Mouse (Mus musculus): ENCODE data around the gene Fgf15.
A peak's percentile ranks its signal among the peaks of the same experiment; 100 is the strongest.
"Not testable (repeated sequence)": the region's sequence is repeated elsewhere in the genome, so short reads cannot be mapped to it uniquely, and the experiment has no call there.

Fgf15 gene

DNA sequence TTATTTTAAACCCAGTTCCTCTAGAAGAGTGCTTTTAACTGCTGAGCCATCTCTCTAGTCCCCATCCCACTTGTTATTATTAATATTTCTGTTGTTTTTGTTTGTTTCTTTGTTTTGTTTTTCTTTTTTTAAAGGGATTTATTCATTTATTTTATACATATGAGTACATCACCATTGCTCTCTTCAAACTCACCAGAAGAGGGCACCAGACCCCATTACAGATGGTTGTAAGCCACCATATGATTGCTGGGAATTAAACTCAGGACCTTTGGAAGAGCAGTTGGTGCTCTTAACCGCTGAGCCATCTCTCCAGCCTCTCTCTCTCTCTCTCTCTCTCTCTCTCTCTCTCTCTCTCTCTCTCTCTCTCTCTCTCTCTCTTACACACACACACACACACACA, 5.7 kb upstream of the Fgf15 start:
- not testable (repeated sequence) for ATAC-seq (ENCODE audit: low TSS enrichment)

DNA sequence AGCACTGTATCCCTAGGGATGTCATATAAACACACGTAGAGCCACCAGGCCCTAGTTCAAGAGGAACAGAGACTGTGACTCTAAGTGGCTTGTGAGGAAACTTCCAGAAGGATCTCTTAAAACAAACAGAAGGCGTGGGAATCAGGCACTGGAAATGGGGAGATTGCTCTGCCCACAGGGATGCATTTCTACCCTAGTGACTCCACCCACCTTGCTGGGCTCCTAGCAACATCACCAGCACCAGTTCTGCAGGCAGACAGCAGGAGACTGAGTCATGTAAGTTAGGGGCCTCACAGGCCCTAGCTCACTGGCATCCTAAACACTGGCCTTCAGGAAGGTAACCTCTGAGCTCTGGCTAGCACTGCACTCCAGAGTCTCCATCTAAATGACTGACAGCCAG, 4.5 kb upstream of the Fgf15 start:
- no peak for ATAC-seq (ENCODE audit: low TSS enrichment)

- ATAC-seq (ENCODE audit: low TSS enrichment) = no peak
These were observed 4.0 kb upstream of the Fgf15 start for GRCm38 (mm10) chr7:144892322-144892721.

DNA sequence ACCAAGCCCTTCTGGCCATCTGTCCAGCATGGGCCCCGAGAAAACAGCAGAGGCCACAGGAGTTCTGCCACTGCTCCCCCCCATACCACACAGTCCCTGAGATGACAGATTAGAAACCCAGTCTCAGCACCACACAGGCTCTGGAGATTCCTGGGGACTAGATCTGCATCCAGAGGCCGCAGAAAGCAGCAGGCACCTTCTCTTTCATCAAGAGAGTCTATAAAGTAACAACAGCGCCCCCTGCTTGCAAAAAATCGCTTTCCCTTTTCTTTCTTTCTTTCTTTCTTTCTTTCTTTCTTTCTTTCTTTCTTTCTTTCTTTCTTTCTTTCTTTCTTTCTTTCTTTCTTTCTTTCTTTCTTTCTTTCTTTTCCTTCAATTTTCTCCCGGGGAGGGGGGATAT, 2.1 kb upstream of the Fgf15 start:
- no peak for ATAC-seq (ENCODE audit: low TSS enrichment)

- no peak for ATAC-seq (ENCODE audit: low TSS enrichment)
These were observed 1.6 kb upstream of the Fgf15 start for GRCm38 (mm10) chr7:144894706-144895105.

DNA sequence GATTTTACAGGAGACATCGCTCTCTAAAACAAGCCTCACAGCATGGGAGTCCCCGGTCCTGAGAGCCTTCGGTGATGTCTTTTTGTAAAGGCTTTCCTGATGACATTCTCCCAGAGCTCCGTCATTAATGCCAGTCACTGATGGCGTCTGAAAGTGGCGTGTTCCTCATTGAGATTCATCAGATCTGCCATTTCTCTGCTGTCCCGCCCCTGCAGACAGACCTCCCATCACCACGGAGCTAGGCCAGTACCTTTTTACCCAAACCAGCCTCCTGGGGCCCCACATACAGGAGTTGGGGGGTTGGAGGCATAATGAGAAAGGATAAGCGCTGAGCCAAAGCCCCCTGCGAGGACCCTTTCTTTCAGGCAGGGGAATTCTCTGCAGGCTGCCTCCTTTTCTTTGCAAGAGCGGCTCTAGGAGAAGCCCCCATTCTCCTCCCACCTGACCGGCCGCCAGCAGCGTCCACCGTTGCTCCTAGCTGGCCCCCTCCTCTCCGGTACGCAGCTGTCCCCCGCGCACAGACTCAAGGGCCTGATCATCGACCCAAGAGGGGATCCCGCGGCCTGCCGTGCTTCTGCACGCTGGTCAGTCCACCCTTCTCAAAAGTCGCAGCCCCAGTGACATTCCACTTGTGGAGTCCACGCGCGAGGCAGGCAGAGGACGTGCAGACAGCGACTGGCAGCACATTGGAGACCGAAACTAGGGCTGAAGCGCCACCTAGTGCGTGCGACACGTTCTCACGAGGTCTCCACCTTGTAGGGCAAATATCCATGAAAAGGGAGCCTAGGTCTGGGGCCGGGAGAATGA, 823 bp upstream of the Fgf15 start:
- peak; percentile 83 for ATAC-seq (ENCODE audit: low TSS enrichment)

- ATAC-seq (ENCODE audit: low TSS enrichment) = no peak
These were observed 2.2 kb downstream of the Fgf15 start for GRCm38 (mm10) chr7:144898506-144898905.

DNA sequence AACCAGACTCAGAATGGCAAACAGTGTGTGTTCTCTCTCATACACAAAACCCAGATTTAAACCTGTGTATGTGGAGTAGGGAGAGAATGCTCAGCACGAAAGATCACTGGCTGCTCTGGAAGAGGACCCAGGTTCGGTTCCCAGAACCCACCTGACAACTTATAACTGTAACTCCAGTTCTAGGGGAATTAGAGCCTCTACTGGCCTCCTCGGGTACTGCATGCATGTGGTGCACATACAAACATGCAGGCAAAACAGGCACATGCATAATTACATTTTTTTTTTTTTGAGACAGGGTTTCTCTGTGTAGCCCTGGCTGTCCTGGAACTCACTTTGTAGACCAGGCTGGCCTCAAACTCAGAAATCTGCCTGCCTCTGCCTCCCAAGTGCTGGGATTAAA, 9.2 kb downstream of the Fgf15 start:
- ATAC-seq (ENCODE audit: low TSS enrichment) = not testable (repeated sequence)

DNA sequence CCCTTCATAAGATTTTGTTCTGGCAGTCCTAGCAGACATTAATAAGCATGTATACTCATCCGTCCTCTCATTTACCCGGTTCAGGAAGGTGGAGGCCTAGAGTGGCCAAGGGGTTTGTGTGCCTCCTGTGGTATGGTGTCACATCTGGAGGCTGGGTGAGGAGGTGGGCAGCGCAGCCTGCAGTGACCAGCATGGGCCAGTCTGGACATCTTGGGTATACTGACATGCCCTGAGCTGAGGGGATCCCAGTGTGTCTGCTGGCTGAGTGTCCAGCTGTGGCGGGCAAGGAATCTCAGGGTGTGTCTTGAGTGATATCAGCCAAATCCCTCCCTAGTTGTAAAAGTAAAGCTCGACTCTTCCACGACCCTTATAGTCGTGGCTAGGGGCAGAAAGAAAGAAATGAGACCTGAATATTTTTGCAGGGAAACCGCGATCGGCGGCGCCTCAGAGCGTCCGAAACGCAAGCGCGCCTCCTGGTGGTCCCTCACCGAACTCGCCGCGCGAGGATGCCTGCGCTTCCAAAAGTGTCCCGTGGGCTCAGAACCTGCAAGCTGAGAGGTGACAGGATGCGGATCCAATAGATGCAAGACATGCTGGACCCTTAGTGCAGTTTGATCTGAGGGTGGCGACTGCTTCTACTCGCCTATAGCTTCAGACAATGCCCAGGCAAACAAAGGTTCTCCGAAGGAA, 10.5 kb downstream of the Fgf15 start:
- ATAC-seq (ENCODE audit: low TSS enrichment) = peak; percentile 58

- no peak for ATAC-seq (ENCODE audit: low TSS enrichment)
These were observed 11.5 kb downstream of the Fgf15 start for GRCm38 (mm10) chr7:144907793-144908192.

DNA sequence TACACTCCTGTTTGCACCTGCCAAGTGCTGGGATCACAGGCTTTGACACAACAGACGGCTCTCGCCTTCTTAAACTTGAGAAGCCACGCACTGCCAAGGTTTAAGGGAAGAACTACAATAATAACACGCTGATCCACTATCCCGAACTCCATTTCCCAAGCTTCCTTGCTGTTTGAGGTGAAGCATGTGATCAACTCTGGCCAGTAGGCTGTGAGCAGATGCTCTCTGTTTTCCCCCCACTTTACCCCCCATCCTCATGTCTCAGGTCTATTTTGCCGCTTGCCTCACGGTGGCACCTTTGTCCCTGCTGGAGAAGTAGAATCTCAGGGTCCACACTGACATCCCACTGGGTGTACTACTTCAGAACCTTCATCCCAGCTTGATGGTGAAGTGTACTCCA, 12.4 kb downstream of the Fgf15 start:
- peak; percentile 94 for ATAC-seq (ENCODE audit: low TSS enrichment)

DNA sequence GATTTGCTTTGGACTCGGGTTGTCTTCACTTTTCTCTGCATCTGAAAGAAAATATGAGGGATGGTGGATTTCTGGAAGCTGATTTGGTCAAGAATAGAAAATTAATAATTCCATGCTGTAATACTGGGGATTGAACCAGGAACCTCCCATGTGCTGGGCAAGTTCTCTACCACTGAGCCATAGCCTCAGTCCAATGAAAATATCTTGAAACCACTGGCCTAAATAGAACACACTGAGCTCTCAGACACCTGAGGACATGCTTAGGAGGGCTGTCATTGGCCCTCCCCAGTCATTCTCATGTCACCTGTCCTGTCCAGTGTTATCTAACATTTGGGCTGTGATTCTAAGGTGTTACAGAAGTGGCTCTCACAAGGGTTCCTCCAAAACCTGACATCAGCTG, 14.8 kb downstream of the Fgf15 start:
- no peak for ATAC-seq (ENCODE audit: low TSS enrichment)

DNA sequence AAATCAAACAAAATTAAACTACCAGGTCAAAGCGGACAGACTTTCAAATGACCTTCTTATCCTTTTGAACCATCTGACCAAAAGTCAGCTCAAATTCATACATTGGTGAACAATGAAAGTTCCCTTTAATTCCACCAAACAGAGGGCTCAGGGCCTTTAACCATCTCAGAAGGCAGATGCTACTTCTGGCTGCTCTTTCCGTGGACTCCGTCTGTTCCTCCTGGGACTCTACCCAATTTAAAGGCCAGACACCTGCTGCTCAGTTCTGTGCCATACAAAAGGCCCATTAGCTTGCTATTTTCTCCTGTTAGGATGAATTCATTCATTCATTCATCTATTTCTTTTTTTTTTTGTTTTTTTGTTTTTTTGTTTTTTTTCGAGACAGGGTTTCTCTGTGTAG, 16.6 kb downstream of the Fgf15 start:
- no peak for ATAC-seq (ENCODE audit: low TSS enrichment)

DNA sequence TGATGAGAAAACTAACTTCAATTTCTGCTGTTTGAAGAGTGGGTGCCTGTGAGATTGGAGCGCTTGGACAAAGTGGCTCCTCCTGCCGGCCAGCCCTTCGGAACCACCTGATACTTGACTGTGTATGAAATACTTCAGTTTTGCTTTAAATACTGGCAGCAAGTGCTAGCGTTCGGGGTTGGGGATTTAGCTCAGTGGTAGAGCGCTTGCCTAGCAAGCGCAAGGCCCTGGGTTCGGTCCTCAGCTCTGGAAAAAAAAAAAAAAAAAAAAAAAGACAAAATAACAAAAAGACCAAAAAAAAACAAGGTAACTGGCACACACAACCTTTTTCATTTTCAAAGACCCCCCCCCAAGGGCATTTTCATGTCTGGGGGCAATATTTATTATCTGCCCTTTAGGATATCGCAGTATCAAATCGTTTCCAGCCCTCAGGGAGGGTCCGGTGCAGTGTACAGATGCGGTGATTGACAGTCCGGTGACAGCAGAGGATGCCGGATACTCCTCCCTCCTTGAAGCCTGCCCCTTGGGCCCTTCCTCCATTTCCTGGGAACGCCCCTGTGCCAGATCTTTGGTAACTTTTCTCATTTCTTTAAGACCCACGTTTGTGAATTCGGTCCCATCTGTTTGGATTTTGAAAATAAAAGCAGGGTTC, 18.1 kb downstream of the Fgf15 start:
- peak; percentile 91 for ATAC-seq (ENCODE audit: low TSS enrichment)

DNA sequence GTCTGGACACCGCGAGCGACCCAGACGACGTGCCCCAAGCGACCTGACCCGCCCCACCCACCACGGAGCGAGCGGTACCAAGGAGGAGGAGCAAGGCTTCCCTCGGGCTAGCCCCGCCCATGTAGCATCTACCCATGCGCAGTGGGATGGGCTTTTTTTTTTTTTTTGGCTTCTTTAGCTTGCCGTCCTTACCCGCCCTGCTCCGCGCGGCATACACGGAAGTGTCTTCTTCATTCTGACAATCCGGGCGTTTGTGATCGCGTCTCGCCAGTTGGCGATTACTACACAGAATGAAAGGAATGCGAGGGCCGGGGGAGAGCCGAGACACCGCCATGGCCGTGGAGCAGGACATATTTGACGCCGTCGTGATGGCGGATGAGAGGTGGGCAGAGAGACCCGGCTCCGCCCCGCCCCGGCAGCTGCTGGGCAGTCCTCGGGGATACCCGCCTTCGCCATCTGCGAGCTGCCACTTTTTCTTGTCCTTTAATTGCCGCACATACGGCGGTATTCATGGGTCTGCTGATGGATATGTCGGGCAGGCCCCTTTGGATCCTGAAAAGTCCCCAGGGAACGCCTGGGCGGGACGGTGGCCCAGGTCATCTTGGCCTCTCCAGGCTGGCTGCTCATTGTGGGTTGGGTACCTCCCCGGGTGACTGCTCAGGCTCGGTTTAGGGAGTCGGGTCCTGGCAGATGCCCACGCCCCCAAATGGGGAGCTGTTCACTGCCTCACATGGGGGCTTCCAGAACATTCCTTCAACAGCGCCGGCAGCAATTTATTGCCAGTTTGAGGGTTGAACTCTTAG, 18.8 kb downstream of the Fgf15 start, which contains the start of gene LTO1:
Gene LTO1 (plus strand): TSS at position 153 of the 803 bp plus-strand sequence.
- ATAC-seq (ENCODE audit: low TSS enrichment) = peak; percentile 90

DNA sequence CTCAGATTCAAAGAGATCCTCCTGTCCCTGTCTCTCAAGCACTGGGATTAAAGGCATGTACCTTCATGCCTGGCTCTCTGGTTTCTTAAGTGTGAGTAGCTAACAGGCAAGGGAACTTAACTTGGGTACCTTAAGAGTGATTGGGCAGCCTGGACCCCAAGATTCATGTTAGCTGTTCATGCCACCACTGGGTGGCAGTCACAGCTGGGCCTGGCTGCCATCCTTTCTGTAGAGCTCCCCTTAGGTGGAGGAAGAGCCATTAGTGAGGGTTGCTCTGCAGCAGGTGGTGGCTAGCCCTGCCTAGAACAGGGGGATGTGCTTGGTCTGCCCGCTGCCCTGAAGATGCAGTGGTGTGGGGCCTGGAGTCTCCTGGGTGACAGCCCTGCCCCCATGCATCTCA, 22.5 kb downstream of the Fgf15 start:
- no peak for ATAC-seq (ENCODE audit: low TSS enrichment)

GRCm38 (mm10) chr7:144927591-144927990, 31.3 kb downstream of the Fgf15 start:
- ATAC-seq (ENCODE audit: low TSS enrichment) = no peak

DNA sequence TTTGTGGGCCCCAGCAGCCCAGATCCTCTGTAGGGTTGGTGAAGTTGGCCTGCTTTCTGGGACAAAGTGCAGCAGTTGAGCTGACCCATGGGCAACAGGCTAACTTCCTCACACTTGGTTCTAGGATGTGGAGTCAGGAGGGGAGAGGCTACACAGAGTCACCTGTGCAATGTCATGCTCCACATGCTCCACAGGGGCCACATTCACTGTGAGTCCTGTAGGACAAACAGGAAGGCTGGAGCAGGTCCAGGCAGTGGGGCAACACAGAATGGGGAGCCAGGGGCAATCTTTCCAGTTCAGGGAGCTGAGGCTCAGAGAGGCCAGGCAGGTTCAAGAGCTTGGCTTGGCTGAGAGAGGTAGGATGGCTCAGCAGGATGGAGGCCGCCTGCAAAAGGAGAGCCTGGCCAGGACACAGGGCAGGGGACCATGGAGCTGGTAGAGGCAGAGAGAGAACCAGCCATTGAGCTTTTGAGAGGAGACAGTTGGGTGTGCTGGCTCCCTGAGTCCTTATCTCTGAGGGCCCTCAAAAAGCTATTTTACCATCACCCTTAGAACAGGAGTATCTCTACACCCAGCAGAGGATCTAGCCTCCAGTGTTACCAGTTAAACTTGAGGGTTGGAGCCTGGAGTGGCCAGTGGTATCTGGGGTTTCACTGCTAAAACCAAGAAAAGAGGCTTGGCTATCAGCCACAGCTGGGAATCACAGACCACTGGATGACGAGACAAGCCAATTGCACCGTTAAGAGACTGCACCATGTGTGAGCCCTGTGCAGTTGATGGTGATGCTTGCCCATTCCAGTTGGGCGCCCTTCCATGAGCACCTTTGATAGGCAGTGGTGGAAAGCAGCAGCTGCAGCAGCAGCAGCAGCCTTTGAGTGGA, 31.9 kb downstream of the Fgf15 start:
- ATAC-seq (ENCODE audit: low TSS enrichment) = no peak

DNA sequence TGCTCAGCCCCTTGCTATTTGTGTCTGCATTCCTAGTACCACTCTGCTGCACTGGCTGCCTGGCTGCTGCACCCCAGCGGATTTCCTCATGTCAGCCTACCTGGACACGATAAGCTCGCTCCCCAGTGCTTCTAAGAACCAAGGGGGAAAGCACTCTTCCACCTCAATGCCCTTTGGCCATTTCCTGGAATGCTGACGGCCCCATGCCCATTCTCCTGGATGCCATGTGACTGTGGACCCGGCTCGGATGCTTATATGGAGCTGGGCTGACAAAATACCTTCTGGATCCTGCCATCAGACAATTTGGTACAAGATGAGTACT, 32.5 kb downstream of the Fgf15 start:
- no peak for ATAC-seq (ENCODE audit: low TSS enrichment)

- ATAC-seq (ENCODE audit: low TSS enrichment) = no peak
These were observed 33.2 kb downstream of the Fgf15 start for GRCm38 (mm10) chr7:144929506-144929905.

- ATAC-seq (ENCODE audit: low TSS enrichment) = no peak
These were observed 33.6 kb downstream of the Fgf15 start for GRCm38 (mm10) chr7:144929931-144930330.
